Mouse (Mus musculus): ENCODE measurements around the gene Nlrp14. TPM values are rescaled to one million over a fixed set of nuclear protein-coding genes. Genes with fewer than 3 reads are reported as not detected.

Gene Nlrp14
- not detected in 2 replicates for polyA plus RNA-seq (2021; fragmentation: Nextera tagmentation)
- long read RNA-seq, experiment 1 = 0 reads
- long read RNA-seq, experiment 2 = 0 reads

DNA sequence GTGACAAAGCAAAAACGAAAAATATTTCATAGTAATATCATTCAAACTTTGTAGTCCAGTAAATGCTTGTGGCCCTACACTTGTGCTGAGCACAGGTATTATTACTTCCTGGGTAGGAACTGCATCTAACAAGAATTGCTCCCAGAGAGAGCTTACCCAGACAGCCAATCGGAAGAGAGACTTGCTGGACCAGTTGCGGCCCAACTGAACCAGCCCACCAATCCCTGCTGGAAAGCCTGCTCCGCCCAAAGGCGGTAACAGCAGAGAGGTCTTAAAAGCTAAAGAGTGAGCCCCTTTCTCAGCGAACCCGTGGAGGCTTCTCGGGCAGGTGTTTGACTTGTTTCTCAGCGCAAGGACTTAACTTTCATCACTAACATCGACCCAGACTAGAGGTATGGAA is at the start of gene Nlrp14:
Nlrp14 (plus strand) TSS at position 301 of the 400 bp plus-strand sequence.

DNA sequence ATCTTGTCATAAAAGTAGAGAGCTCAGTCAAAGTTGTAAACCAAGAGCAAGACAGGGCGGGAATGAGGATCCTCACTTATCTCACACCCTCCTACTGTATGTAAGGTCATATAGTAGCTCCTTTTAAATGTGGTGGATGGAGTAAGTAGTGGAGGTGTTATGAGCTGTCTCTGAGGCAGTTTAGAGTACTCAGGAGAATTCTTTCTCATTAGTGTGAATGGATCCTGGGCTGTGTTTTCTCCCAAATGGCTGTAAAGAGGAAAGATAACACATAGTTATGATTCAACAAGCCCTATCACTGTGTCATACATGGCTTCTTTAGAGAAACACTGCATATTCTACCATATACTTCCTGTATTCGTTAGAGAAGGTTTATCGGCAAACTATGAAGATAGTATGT is 35.8 kb upstream of the Nlrp14 start, which contains the start of gene Olfr715:
Olfr715 (minus strand) TSS at position 101 of the 400 bp plus-strand sequence.

DNA sequence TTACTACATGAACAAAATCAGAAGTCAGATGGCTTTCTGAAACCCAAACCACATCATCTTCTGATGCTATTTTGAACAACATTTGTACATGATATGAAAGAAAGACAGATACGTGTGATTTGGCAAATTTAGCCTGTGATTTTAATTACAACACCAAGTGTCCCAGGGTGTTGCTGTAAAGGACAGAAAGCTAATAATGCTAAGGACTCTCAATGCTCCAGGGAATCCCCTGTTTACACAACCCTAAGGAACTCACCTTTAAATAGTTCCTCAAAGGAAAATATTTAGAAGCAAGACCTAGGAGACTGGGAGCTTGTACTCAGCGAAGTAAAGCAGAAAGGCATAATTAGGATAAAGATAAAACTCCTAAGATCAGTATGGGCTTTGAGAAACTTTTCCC is 28.8 kb upstream of the Nlrp14 start, which contains the start of gene Olfr716:
Olfr716 (plus strand) TSS at position 301 of the 400 bp plus-strand sequence.

DNA sequence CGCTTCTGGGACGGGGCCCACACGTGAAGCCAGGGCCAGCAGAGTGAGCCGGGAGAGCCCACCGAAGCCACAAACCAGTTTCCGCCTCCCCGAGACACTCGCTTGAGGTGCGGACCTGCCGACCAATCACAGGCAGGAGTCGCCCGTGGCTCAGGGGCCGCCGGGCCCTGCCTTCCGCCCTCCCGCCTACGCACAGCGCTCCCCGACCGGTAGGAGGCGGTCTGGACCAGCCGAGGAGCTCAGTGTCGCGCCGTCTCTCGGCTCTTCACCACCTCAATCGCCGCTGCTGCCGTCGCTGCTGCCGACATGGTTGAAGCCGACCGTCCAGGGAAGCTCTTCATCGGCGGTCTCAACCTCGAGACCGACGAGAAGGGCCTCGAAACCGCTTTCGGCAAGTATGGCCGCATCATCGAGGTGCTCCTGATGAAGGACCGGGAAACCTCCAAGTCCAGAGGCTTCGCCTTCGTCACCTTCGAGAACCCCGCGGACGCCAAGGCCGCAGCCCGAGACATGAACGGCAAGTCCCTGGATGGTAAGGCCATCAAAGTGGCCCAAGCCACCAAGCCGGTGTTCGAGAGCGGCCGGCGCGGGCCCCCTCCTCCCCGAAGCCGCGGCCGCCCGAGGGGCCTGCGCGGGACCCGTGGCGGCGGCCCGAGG is 42.5 kb downstream of the Nlrp14 start, which contains the start of gene Rbmxl2:
Rbmxl2 (plus strand) TSS at position 242 of the 657 bp plus-strand sequence.

Other genes starting within 250 kb of the Nlrp14 start
- gene Olfr709-ps1, start 234.8 kb upstream of the Nlrp14 start, polyA plus RNA-seq (2021; fragmentation: Nextera tagmentation) = not detected in 2 replicates
- gene Olfr710, start 218.7 kb upstream of the Nlrp14 start, polyA plus RNA-seq (2021; fragmentation: Nextera tagmentation) = not detected in 2 replicates
- gene Olfr6, start 203.1 kb upstream of the Nlrp14 start, polyA plus RNA-seq (2021; fragmentation: Nextera tagmentation) = not detected in 2 replicates
- not detected in 2 replicates for gene Olfr711, start 191.5 kb upstream of the Nlrp14 start, polyA plus RNA-seq (2021; fragmentation: Nextera tagmentation)
- not detected in 2 replicates for gene Olfr2, start 160.9 kb upstream of the Nlrp14 start, polyA plus RNA-seq (2021; fragmentation: Nextera tagmentation)
- not detected in 2 replicates for gene Olfr713, start 135.8 kb upstream of the Nlrp14 start, polyA plus RNA-seq (2021; fragmentation: Nextera tagmentation)
- gene Olfr714, start 96.0 kb upstream of the Nlrp14 start, polyA plus RNA-seq (2021; fragmentation: Nextera tagmentation) = not detected in 2 replicates
- not detected in 2 replicates for gene Olfr17, start 73.8 kb upstream of the Nlrp14 start, polyA plus RNA-seq (2021; fragmentation: Nextera tagmentation)
- not detected in 2 replicates for gene Olfr715b, start 56.6 kb upstream of the Nlrp14 start, polyA plus RNA-seq (2021; fragmentation: Nextera tagmentation)
- not detected in 2 replicates for gene Olfr715, start 35.9 kb upstream of the Nlrp14 start, polyA plus RNA-seq (2021; fragmentation: Nextera tagmentation)
- gene Olfr716, start 28.7 kb upstream of the Nlrp14 start, polyA plus RNA-seq (2021; fragmentation: Nextera tagmentation) = not detected in 2 replicates
- not detected in 2 replicates for gene Rbmxl2, start 42.5 kb downstream of the Nlrp14 start, polyA plus RNA-seq (2021; fragmentation: Nextera tagmentation)
- gene Syt9, start 203.7 kb downstream of the Nlrp14 start, polyA plus RNA-seq (2021; fragmentation: Nextera tagmentation) = 1.1 and 1.3 TPM in 2 replicates